Mouse (Mus musculus): Measurements from ENCODE around the gene Fam69b.

Fam69b gene

GRCm38 (mm10) chr2:26661768-26662508 is 33.7 kb downstream of the Fam69b start:
- no peak for DNase-seq (ENCODE audit: low spot score)

- no peak for DNase-seq (ENCODE audit: low spot score)
Measured at GRCm38 (mm10) chr2:26662509-26662882, 34.2 kb downstream of the Fam69b start.

GRCm38 (mm10) chr2:26663112-26663511 is 34.9 kb downstream of the Fam69b start:
- no peak for DNase-seq (ENCODE audit: low spot score)

GRCm38 (mm10) chr2:26663551-26663950 is 35.3 kb downstream of the Fam69b start:
- DNase-seq (ENCODE audit: low spot score): peak; percentile 32

- DNase-seq (ENCODE audit: low spot score): no peak
Measured at GRCm38 (mm10) chr2:26668746-26669145, 40.5 kb downstream of the Fam69b start.

- DNase-seq (ENCODE audit: low spot score): no peak
Measured at GRCm38 (mm10) chr2:26671182-26671581, 42.9 kb downstream of the Fam69b start, which contains the start of gene Lcn4. Gene Lcn4 (minus strand): TSS chr2:26671282.
